Mouse (Mus musculus) lung, postnatal 14 days (tissue): ENCODE results near the gene Morc2b.
"Not testable (repeated sequence)": the region's sequence is repeated elsewhere in the genome, so short reads cannot be mapped to it uniquely, and the experiment has no call there.

Experiments
- DNase-seq: peaks from one replicate; pipeline ENCODE4 v3.0.0; 2021

Gene Morc2b

DNA sequence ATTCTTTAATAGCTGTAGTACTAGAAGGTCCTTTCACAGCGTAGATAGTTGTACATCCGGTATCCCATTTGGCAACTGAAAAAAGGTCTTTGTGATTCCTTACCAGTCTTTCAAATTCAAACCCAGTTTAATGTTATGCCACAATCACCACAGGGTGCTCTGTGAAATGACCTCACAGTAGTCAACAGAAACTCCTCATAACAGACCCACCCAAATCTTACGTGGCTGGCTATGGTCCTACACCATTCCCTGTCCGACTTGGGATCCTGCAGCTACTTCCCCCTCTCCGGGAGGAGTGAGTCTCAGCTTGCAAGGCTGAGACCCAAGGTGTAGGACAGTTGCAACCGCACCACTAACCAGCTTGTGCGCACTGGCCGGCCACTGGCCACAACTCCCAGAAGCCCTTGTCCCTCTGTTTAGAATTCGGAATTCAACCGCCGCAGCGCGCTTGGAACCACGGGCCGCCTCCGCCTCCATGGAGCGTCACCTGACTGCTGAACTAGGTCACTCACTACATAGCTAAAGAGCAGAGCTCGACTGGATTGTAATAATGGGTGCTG is at the start of gene Morc2b:
Gene Morc2b (minus strand): TSS at position 423 of the 560 bp plus-strand sequence.
- DNase-seq: no peak

DNA sequence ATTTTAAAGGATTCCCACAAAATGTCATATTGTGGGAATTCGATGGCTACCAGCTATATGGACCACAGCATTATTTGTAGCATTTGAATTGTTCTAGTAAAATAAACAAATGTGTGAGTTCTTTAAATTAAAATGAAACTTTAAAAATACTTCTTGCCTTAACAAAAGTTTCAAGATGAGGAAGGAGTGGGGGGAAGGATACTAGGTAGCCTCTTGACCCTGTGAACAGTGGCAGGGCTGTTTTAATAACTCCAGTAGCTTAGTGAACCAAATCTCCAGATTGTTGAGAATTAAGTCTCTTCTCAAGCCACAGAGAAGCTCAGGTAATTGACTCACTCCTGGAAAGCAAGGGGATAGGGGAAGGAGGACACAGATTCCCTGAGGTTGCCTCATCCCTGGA is 28.7 kb upstream of the Morc2b start, which contains the start of gene Olfr55:
Gene Olfr55 (plus strand): TSS at position 301 of the 400 bp plus-strand sequence.
- not testable (repeated sequence) for DNase-seq

DNA sequence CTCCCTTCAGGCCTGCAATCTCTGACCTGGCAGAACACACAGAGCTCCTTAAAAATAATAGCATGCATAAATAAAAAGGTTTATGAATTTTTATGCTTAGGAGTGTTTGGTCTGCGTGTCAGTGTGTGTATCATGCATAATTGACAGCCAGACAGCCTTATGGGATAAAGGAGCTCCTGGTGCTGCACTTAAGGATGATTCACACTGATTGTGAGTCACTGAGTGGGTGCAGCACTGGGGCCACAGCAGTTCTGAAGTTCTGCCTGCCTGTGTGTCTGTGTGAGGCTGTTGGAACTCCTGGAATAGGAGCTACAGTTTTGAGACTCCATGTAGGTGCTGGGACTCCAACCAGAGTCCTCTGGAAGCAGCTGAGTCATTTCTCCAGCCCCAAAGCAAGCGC is 13.2 kb downstream of the Morc2b start:
- no peak for DNase-seq

DNA sequence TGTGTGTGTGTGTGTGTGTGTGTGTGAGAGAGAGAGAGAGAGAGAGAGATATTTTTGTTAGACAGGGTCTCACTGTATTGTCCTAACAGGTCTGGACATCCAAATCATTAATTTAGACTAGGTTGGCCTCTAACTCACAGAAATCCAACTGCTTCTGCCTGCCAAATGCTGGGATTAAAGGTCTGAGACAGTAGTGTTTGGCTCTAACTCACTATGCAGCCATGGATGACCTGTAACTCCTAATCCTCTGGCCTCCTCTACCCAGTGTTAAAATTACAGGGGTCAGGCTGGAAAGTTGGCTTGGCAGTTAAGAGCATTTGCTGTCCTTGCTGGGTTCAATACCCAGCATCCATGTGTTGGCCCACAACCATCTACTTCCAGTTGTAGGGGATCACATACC is 14.9 kb downstream of the Morc2b start:
- no peak for DNase-seq

DNA sequence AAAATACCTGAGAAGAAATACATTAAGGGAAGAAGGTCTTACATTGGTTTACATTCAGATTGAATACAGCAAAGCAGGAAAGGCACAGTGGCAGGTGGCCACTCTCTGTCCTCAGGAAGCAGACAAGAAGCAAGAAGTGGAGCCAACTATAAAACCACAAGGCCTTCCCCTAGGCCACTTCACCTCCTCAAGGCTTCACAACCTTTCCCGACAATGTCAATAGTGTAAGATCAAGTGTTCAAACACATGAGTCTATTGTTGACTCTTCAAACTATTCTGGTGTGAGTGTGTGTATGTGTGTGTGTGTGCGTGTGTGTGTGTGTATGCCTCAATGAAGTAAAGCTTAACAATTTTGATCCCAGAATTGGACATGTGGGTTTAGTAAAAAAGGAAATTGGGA is 42.1 kb downstream of the Morc2b start:
- DNase-seq: peak; percentile 17

DNA sequence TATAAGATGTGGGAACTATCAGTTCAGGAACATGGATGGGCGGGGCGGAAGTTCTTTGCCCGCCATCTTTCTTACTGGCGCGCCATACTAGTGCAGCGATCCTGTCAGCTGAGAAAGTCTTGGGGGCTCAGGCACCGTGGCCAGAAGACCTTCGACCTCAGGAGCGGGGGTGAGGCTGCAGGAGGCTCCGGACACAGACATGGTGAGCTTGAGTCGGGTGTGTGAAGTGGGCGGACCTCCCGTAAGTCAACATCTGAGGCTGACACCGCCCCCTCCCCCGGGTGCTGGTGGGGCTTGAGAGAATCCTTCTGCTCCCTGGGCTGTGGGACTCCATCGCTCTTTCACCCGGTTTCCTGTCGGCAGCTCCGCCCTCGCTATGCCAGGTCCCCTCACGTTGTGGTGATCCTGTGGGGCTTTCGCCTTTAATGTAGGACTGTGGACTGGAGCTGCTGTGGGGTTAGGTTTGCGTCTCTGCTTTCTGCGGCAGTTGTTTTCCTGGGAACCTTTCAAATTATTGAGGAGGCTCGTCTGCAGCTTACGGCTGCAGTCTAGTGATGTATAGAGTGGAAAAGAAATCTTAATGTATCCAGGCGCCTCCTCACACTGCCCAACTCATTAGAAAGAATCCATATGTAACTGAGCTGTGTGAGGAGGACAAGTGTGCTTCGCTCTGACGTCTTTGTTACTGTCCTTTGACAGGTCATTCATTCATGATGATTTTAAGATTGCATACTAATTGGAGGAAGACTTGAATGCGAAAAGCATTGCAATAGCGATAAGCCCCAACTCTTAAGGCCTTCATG is 46.9 kb downstream of the Morc2b start:
- peak; percentile 82 for DNase-seq

DNA sequence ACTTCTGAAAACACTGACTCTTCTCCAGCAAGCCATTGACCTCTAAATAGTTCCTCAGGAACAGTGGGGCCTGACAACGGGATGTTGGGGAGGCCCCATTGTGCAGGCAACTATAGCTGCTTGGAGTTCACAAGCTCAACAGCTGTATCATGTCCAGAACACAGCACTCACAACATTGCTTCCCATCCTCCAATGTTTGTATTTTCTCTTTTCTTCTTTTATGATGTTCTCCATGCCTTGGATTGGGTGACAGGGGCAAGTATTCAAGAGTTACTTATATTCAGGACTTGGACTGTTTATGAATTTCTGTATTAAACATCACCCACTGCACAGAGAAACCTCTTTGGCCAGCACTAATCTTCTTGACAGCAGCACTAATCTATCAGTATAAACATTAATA is 47.9 kb downstream of the Morc2b start:
- peak; percentile 19 for DNase-seq

DNA sequence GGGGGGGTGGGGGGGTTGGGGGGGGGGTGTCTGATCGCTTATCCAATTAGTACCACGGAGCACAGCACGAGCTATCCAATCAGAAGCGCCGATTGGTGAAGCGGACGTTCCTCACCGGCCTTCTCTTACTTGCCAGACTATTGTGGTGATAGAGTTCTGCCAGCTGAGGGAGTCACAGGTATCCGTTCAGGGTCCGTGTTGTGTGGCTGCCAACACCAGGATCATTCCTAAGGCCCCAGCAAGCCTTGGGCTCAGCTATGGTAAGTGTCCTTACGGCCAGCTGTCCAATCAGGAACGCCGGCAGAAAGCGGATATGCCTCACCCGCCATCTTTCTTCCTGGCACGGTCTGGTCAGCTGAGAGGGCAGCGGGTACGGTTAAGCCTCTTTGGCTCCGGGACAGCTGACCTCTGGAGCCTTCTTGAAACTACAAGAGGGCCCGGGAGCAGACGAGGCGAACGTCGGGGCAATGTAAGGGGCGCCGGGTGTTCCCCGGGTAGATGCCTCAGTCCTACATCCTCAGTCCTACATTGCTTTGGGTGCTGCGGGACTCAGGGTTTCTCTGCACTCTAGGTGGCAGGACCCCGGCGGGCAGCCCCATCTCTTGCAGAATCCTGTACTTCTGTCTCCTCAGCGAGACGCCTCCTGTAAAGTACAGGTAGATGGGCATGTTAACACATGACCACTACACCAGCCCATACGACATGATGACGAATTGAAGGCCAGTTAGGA is 50.1 kb downstream of the Morc2b start, which contains the start of gene Zfp563:
Gene Zfp563 (plus strand): TSS at position 91 of the 730 bp plus-strand sequence.
- peak; percentile 95 for DNase-seq

DNA sequence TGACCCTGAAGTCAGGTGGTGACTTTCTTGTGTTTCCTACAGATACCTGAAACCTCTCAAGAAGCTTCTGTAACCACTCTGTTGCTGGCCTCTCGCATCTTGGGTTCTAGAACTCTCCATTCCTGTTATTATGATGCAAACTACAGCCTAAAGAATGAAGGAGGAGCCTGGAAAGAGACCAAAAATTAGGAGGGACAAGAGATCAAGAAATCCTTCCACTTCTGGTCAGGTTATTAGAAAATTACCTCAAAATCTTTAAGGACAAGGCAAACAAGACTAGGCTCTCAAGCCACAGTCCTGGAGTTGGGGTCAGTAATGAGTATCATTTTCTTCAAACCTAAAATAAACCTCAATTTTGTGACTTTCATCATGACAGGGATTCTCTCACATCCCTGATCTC is 71.5 kb downstream of the Morc2b start, which contains the start of gene 4921501E09Rik:
Gene 4921501E09Rik (minus strand): TSS at position 101 of the 400 bp plus-strand sequence.
- DNase-seq: no peak
